Mouse (Mus musculus) retina, postnatal 7 days (tissue): Measurements from ENCODE around the gene Rrp36.

Experiments
- DNase-seq: peaks from one replicate; pipeline ENCODE4 v3.0.0-alpha.2; 2012; ENCODE audit warnings: low read depth, low spot score

Gene Rrp36

DNA sequence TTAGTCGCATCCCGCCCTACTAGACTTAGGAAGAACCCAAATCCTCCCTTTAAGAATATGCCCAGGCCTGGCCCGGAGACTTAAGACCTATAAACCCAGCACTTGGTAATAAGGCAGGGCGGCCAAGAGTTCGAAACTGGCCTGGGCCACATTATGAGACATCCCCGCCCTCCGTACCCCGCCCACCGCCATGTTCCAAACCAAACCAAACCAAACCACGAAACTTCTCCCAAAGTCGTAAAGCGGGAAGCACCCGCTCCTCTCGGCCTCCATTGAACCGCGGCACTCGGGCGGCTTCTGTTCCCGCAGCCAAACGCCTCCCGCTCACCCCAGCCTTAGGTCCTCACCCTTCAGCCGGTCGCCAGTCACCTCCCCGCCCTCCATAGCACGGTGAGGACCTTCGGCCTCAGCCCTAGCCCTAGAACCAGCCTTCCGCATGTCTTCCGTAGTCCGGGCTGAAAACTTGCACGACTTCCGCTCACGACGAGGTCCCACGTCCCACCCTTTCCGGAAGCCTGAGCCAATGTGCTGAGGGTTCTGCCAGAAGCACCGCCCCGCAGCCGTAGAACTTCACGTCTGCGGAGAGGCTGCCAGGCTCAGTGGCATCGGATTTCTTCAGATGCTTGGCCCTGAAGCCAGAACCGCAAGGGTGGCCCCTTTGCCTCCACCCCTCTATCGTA, at the start of gene Rrp36:
Rrp36 (minus strand) TSS at position 503 of the 680 bp plus-strand sequence.
- peak; percentile 76 for DNase-seq

DNA sequence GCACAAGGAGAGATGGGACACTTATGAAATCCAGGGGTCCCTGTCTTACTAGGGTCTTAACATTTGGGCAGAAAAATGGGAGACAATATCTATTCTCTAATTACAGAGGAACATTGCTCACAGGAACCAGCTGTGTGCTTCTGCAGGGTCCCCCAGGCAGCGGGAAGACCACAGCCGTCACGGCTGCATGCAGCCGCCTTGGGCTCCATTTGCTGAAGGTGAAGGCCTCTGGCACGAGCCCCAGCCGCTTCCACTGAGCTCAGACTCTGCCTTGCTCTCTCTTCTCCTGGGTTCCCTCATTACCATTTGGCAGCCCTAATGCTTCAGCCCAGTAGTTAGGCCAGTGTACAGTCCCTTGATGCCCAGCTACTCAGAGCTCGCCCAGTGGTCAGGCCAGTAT, 46.9 kb upstream of the Rrp36 start:
- no peak for DNase-seq

GRCm38 (mm10) chr17:46714756-46715481, 40.8 kb upstream of the Rrp36 start:
- DNase-seq: no peak

DNA sequence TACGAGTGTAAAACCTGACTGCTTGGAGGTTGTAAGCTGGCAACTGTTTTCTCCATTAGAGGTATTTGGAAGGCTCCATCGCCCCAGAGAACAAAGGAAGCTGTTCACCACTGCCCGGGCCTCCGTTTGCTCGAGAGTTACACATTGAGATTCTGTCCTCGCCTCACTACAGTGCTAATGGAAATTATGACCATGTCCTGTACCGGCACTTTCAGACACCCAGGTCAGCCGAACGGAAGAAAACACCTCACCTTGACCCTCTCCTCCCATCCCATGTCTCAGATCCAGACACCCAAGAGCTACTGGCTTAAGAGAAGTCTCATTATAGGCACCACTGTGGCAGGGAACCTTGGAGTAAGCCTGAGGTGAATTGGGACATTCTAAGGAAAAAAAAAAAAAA, 39.7 kb upstream of the Rrp36 start:
- no peak for DNase-seq

DNA sequence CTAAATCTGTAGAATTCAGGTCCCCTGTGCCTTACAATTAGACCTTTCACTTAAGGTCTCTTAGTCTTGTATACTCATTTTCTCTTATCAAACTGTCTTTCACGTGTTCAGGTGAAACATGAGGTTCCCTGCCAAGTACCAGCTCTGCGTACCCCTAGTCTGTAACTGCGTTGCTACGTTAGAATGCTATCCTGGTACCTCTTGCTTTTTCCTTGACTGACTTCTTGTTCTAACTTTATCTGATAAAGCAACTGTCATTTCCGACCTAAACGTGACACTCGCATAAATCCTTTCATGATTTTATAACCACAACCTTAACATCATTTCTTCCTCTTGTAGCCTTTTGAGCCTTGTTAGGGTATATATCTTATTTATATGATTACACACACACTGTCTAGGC, 38.3 kb upstream of the Rrp36 start:
- DNase-seq: no peak

GRCm38 (mm10) chr17:46711612-46712271, 37.6 kb upstream of the Rrp36 start:
- no peak for DNase-seq

- peak; percentile 91 for DNase-seq
These were observed 36.9 kb upstream of the Rrp36 start, which contains the start of gene Pex6 for GRCm38 (mm10) chr17:46710959-46711597. Gene Pex6, plus strand, starts transcription at chr17:46711463.

DNA sequence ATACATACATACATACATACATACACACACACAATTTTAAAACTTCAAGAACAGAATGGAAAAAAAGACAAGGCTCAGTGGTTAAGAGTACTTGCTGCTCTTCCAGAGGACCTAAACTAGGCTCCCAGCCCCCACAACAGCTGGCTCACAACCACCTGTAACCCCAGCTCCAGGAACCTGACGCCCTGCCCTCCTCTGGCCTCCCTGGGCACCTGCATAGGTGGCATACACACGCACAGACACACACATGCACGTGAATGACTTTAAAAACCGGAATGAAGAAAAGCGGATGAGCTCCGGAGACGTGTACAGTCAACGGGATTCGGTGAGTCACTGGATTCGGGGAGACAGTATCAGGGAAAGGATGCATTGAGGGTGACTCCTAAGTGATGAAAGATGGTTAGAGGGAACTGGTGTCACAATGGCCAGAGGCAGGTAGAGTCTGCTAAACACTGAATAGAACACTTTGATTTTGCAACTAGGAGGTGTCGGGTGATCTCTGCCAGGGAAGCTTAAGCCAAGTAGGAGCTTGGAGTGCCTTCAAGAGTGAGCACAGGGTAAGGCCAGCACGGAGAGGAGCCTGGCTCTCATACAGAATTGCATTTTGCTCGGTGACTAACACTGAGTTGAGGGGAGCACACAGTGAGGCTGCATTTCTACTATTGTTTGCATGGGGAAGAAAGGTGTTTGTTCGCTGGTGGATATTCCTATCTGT, 32.4 kb upstream of the Rrp36 start:
- no peak for DNase-seq

GRCm38 (mm10) chr17:46704887-46705835, 31.0 kb upstream of the Rrp36 start, which contains the start of gene Ppp2r5d:
Gene Ppp2r5d, minus strand, starts transcription at chr17:46705111.
- DNase-seq: peak; percentile 96

DNA sequence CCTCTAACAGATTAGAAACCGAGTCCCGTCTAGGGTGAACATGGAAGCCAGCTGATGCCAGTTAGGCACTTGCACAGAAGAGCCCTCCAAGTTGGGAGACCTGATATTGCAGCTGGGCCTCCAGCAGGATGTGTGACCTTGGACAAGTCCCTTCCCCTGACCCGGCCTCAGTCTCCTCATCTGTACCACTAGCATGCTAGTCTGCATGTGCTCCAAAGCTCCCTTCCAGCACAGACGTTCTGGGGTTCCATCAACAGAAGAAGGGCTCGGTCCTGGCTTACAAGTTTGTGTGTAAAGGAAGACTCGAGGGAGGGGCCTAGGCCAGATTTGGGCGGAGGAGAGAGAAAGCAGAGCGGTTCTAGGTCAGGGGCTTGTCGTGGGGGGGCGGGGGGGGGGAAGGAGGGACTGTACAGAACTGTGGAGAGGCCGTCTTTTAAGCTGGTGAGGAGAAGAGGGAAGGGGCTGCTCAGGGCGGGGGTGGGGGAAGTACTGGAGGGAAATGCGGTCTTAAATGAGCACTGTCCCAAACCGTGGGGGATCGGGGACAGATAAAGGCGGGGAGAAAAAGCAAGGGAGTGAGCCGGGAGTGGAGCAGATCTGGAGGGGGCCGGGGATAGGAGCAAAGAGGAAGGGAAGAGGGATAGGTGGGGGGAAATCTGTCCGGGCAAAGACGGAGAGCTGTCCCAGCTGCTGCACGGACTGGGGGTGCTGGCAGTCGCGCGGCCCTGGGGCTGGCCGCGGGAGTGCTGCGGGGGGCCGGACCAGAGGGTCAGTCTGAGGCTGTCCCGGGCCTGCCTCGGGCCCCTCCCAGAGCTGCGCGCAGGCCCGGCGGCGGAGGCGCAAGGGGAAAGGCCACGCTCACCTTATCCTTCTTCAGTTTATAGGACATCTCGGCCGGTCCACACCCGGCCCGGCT, 30.1 kb upstream of the Rrp36 start:
- no peak for DNase-seq

- DNase-seq: no peak
These were observed 28.4 kb upstream of the Rrp36 start for GRCm38 (mm10) chr17:46702506-46702905.

GRCm38 (mm10) chr17:46702100-46702499, 27.9 kb upstream of the Rrp36 start:
- no peak for DNase-seq

DNA sequence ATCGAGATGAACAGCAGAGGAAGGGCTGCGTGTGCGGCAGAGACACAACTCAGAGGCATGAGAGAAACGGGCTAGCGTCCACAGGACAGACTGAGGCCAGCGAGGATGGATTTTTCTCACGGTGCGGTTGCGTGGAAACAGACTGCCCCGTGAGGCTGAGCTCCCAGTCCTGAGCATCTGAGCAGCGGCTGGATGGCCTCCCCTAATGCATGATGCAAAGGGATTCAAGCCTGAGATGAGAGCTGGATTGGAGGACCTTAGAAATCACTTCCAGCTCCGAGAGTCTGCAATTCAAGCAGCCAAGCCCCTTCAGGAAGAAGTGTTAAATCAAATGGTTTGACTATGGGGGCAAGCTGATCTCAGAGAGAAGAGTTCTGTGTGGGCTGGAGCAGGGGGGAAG, 27.3 kb upstream of the Rrp36 start:
- DNase-seq: no peak

- no peak for DNase-seq
These were observed 25.8 kb upstream of the Rrp36 start for GRCm38 (mm10) chr17:46699912-46700311.

GRCm38 (mm10) chr17:46699245-46699644, 25.1 kb upstream of the Rrp36 start:
- DNase-seq: no peak

- no peak for DNase-seq
These were observed 24.4 kb upstream of the Rrp36 start for GRCm38 (mm10) chr17:46698515-46698914.

DNA sequence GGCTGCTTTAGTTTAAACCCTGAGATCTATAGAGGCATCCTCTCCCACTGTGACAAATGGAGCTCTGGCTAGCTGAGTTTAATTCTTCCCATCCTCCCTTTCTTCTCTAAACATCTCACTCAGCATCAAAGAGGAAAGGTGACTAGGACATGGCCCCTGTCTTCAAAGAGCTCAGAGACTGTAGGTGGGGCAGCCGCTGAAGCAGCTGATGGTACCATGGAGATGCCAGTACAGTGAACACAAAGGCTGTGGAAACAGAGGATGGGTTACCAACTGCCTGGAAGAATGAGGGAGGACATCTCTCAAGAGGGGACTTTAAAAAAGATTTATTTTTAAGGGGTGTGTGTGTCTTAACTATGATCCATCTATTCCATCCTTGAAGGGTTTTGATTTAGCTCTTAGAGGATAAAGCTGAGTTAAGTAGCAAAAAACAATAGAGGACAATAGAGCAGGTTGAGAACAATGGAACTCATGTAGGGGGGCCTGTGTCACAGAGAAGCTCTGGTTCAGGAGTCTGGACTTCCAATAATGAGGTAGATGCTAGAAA, 20.4 kb upstream of the Rrp36 start:
- DNase-seq: no peak

DNA sequence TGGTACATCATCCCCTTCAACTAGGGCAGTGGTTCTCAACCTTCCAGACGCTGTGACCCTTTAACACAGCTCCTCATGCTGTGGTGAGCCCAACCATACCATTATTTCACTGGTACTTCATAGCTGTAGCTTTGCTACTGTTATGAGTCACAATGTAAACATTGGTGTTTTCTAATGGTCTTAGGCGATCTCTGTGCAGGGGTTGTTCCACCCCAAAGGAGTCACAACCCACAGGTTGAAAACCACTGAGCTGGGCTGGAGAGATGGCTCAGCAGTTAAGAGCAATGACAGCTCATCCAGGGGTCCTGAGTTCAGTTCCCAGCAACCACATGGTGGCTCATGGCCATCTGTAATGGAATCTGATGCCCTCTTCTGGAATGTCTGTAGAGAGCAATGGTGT, 17.2 kb upstream of the Rrp36 start:
- DNase-seq: no peak

GRCm38 (mm10) chr17:46690665-46691064, 16.5 kb upstream of the Rrp36 start:
- DNase-seq: no peak
